Mouse (Mus musculus): ENCODE data around the gene Fgf22.

DNA sequence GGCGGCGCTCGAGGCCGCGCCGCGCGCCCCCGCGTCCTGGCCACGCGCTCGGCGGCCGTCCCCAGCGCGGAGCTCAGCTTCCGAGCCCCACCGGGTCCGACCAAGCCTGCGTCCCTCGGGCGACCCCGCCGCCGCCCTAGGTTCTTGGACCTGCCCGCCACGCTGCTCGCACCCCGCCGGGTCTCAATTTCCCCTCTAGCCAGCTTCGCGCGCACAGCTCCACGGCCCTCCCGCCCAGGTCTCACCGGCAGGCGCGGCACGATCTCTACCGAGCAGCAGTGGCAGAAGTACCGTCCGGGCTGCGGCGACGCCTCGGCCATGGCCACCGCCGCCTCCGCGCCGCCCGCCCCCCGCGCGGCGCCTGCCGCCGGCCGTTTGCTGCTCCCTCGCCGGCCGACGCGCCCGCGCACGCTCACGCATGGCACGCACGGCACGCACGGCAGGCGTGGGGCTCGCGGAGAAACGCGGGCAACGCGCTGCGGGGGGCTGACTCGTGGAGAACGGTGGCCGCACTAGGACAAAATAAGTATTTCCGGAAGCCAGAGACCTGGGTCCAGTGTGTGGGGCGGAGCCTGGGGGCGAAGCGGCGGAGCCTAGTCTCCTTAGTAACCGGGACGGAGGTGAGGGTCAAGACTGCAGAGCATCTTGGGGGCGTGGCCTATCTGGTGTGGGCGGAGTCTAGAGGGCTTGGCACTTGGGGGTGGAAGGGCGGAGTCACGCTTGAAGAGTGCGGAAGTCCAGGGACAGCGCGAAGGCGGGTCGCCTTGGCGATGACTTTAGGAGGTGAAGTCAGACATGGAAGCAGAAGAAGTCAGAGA is 11.8 kb downstream of the Fgf22 start, which contains the start of gene Rnf126:
- no peak for TF ChIP-seq CTCF (IDR thresholded peaks at IDR 0.05; ENCODE audit: low read depth, low read length)
- TF ChIP-seq GATA2 (IDR thresholded peaks at IDR 0.05; ENCODE audit: borderline replicate concordance, low read depth, low read length), result no peak
- TF ChIP-seq TAL1 (conservative IDR thresholded peaks at IDR 0.05; ENCODE audit: low read depth, low read length), result no peak
- no peak for TF ChIP-seq GATA1 (IDR thresholded peaks at IDR 0.05; ENCODE audit: borderline replicate concordance, low read length)
